Mouse (Mus musculus) cerebellum, adult (tissue): Measurements from ENCODE around the gene Defa25.
"Not testable (repeated sequence)": the region's sequence is repeated elsewhere in the genome, so short reads cannot be mapped to it uniquely, and the experiment has no call there.

Experiments
- ATAC-seq: cut with Nextera tagmentation; 2 replicates; pipeline ENCODE4 v1.9.2; 2017; ENCODE audit warnings: mild to moderate bottlenecking, moderate library complexity, mixed read lengths; ENCODE audit not compliant: insufficient number of reproducible peaks, low FRiP score, low TSS enrichment

Gene Defa25

DNA sequence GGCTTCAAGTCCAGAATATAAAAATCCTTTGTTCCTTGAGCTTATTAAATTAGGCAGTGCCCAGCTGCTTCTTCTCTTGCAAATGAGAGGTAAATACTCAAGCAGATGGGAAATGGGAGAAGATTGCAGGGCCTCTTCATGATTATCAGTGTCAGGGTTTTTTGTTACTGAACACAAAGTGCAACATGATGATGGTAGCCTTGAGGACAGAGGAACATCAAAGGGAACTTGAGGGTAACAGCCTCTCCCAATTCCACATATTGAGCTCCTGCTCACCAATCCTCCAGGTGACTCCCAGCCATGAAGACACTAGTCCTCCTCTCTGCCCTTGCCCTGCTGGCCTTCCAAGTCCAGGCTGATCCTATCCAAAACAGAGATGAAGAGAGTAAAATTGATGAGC is at the start of gene Defa25:
Gene Defa25 (plus strand): TSS at position 301 of the 400 bp plus-strand sequence.
- ATAC-seq, result not testable (repeated sequence)

- ATAC-seq, result not testable (repeated sequence)
Measured at GRCm38 (mm10) chr8:21054747-21055146, 29.5 kb upstream of the Defa25 start, which contains the start of gene Defa23. Gene Defa23, plus strand, starts transcription at chr8:21055047.

DNA sequence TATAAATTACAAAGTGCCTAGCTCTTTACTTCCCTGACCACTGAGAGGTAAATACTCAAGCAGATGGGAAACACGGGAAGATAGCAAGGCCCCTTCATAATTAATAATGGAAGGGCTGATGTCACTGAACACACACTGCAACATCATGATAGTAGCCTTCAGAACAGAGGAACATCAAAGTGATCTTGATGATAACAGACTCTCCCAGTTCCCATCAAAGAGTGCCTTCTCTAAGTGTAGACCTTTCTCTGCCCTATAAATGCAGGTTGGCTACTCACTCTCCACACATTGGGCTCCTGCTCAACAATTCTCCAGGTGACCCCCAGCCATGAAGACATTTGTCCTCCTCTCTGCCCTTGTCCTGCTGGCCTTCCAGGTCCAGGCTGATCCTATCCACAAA is 19.5 kb upstream of the Defa25 start, which contains the start of gene Defa35:
Gene Defa35 (plus strand): TSS at position 301 of the 400 bp plus-strand sequence.
- not testable (repeated sequence) for ATAC-seq

DNA sequence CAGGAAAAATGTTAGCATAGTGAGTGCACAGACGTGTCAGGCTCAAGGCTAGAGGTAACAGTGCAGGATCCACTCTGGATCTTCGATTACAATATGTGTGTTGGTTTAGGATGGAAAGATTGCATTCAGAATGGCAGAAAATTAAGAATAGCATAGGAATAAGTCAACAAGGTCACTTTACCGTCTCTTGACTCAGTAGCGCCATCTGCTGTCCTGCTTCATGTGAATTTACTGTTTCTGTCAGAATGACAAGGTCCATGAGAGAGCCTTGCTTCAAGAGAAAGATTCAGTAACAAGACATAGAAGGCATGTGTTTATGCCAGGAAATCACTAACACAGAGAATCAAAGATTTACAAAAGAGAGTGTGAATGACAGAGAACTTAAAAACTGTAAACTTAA is 8.9 kb downstream of the Defa25 start:
- no peak for ATAC-seq

GRCm38 (mm10) chr8:21095950-21096349 is 11.7 kb downstream of the Defa25 start, which contains the start of gene Gm14851:
Gene Gm14851, minus strand, starts transcription at chr8:21096050.
- ATAC-seq, result not testable (repeated sequence)

DNA sequence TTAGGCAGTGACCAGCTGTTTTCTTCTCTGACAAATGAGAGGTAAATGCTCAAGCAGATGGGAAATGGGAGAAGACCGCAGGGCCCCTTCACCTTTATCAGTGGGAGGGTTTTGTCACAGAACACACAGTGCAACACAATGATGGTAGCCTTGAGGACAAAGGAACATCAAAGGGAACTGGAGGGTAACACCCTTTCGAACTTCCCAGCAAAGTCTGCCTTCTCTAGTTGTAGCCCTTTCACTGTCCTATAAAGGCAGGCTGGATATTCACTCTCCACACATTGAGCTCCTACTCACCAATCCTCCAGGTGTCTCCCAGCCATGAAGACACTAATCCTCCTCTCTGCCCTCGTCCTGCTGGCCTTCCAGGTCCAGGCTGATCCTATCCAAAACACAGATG is 50.1 kb downstream of the Defa25 start, which contains the start of gene Defa30:
Gene Defa30 (plus strand): TSS at position 301 of the 400 bp plus-strand sequence.
- not testable (repeated sequence) for ATAC-seq
